Mouse (Mus musculus): Measurements from ENCODE around the gene Gm11214. TPM values are rescaled to one million over a fixed set of nuclear protein-coding genes. Genes with fewer than 3 reads are reported as not detected.

The Gm11214 gene
- not detected for total RNA-seq (2021)
- not detected in 2 replicates for polyA plus RNA-seq (2012; rRNA removed)
- long read RNA-seq: 0 reads

- no peak for DNase-seq
Observed at GRCm38 (mm10) chr4:63663279-63663678, at the start of gene Gm11214. Gm11214 (minus strand) TSS chr4:63663379.

- no peak for DNase-seq
Observed at GRCm38 (mm10) chr4:63711886-63712285, 48.7 kb upstream of the Gm11214 start.

GRCm38 (mm10) chr4:63710431-63711220 lies 47.4 kb upstream of the Gm11214 start:
- DNase-seq: peak; percentile 75

- DNase-seq: no peak
Observed at GRCm38 (mm10) chr4:63706279-63706971, 43.2 kb upstream of the Gm11214 start.

GRCm38 (mm10) chr4:63704232-63704631 lies 41.1 kb upstream of the Gm11214 start:
- DNase-seq: no peak

- no peak for DNase-seq
Observed at GRCm38 (mm10) chr4:63703686-63704085, 40.5 kb upstream of the Gm11214 start.

GRCm38 (mm10) chr4:63702006-63702704 lies 39.0 kb upstream of the Gm11214 start:
- DNase-seq: no peak

DNA sequence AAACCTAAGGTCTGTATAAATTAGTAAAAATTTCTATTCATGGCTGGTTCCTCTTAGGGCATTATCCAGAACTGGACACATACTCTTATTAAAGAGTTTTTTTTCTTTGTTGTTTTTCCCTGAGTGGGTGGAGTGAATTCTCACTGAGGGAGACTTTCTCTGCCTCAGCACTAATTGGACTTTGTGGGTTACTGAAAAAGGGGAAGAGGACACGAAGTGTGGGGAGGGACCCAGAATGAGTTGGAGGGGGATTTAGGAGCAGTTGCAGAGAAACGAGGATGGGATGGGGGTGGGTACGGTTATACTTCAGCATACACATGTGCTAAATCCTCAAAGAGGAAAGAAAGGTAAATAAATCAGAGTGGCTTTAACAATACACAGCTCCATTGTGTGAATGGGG lies 36.6 kb upstream of the Gm11214 start:
- no peak for DNase-seq

DNA sequence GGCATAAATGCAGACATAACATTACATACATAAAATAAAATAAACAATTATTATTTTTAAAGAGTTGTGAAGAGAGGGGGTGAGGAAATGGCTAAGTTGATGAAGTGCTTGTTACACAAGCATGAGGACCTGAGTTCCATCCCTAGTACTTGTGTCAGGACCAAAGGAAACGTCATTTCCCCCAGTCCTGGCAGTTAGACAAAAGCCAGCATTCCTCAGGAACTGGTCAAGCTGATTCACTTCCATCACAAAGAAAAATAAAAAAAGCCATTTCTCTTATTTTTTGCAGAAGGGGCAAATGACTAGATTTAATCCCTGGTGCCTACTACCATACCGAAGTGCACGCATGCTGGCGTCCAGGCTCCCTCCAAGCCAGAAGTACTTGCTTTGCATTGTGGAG lies 33.7 kb upstream of the Gm11214 start:
- no peak for DNase-seq

- no peak for DNase-seq
Observed at GRCm38 (mm10) chr4:63692351-63692750, 29.2 kb upstream of the Gm11214 start.

GRCm38 (mm10) chr4:63687429-63687828 lies 24.2 kb upstream of the Gm11214 start:
- DNase-seq: no peak

- DNase-seq: peak; percentile 50
Observed at GRCm38 (mm10) chr4:63686157-63686556, 23.0 kb upstream of the Gm11214 start.

DNA sequence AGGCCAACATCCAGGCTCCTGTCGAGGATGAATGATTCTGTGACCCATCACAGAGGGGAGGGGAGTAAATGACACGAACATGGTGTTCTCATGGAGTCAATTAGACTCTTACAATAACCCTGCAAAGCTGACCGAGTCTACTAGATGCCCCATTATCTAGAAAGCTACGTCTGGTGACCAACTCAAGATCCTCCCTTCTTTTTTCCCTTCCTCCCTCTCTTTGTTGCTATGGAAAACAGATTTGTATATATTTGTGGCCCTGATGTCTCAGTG lies 22.0 kb upstream of the Gm11214 start:
- no peak for DNase-seq

GRCm38 (mm10) chr4:63684412-63685252 lies 21.5 kb upstream of the Gm11214 start:
- no peak for DNase-seq

- DNase-seq: no peak
Observed at GRCm38 (mm10) chr4:63683716-63684115, 20.5 kb upstream of the Gm11214 start.

GRCm38 (mm10) chr4:63683056-63683455 lies 19.9 kb upstream of the Gm11214 start:
- no peak for DNase-seq

- DNase-seq: no peak
Observed at GRCm38 (mm10) chr4:63682441-63682840, 19.3 kb upstream of the Gm11214 start.

GRCm38 (mm10) chr4:63681557-63681956 lies 18.4 kb upstream of the Gm11214 start:
- no peak for DNase-seq

DNA sequence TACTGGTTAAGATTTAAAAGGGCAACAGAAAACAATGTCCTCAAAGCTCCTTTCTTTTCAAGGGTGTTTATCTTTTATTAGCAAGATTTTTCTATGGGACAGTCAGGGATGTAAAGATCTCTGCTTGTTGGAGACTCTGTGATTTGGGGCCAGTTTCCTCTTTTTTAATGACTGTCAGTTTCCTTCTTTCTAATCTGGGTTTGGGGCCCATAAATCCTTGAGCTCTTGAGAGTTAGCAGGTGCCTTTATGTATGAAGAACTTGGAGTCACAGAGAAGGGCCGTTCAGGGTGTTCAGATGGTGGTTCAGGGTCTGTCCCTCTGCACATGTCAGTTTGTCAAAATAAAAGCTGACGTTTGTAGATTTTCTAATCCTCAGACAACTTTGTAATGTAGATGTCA lies 11.9 kb upstream of the Gm11214 start:
- no peak for DNase-seq

DNA sequence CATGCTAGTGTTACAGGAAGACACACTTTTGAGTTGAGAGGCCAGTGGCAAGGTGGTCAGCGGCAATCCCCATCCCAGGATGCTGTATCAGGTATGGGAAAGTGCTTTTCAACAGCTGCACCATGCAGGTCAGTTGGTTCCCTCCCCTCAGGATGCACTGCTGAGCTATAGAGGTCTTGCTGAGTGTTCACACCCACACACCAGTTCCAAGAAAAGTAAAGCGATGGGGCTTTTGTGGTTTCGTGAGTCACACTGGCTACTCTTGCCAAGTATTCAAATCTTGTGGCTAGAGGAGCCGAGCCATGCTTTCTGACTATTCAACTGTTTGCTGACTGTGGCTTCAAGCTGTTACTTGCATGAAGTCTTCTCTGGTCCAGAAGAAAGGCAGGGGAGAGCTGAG lies 5.1 kb upstream of the Gm11214 start:
- DNase-seq: peak; percentile 76

GRCm38 (mm10) chr4:63665738-63666137 lies 2.6 kb upstream of the Gm11214 start:
- no peak for DNase-seq

GRCm38 (mm10) chr4:63661857-63662256 lies 1.3 kb downstream of the Gm11214 start:
- no peak for DNase-seq
